Mouse (Mus musculus) hindlimb bud, embryonic 11.5 days (tissue): ENCODE measurements around the gene Dmxl2.

Source experiments
- DNase-seq: peaks from one replicate; pipeline ENCODE4 v3.0.0-alpha.2; 2012; ENCODE audit warnings: low read depth, low spot score; ENCODE audit errors: extremely low spot score

Gene Dmxl2

DNA sequence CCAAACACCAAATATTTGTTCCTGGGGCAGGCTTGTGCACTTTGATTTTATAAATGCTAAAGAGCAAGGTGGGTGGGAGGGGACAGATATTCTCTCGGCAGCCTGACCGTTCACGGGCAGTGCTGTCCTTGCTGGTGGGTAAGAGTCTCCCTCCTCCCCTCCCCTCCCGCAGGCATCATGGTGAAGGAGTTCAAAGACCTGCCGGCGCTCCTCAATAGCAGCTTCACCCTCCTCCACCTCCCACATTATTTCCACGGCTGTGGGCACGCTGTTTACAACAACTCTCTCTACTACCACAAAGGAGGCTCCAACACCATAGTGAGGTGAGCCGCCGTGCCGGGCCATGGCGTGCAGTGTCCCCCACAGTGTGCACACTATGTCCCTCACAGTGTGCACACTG lies 165.8 kb downstream of the Dmxl2 start:
- DNase-seq, result no peak

DNA sequence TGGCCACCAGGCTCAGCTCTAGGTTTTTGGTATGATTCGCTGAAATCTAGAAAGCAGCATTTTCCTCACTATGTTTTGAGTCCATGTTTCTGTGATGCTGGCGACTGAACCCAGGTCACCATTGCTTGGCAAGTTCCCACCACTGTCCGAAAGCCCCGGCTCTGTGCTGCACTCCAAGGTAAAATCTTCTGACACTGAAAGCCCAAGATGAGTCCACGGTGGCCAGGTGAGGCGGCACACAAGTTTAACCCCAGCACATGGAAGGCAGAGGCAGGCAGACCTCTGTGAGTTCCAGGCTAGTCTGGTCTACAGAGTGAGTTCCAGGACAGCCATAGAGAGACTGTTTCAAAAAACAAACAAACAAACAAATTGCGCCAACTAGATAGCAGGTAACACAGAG lies 172.2 kb downstream of the Dmxl2 start:
- DNase-seq, result no peak

DNA sequence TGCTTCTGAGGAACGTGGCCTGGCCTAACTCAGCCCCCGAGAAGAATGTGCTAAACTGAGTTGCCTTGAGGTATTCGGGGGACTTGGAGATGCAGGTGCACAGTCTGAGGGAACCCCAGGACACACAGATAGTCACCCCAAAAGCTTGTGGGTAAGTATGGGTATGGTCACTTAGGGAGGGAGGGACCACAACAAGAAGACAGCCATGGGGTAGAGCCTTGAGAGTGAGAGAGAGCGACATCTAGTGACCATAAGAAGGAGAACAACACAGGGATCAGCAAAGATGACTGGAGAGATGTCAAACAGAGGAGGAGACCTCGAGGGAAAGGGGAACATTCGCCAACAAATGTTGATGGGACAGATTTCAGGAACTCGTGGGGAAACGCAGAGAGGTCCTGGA lies 178.0 kb downstream of the Dmxl2 start:
- no peak for DNase-seq

DNA sequence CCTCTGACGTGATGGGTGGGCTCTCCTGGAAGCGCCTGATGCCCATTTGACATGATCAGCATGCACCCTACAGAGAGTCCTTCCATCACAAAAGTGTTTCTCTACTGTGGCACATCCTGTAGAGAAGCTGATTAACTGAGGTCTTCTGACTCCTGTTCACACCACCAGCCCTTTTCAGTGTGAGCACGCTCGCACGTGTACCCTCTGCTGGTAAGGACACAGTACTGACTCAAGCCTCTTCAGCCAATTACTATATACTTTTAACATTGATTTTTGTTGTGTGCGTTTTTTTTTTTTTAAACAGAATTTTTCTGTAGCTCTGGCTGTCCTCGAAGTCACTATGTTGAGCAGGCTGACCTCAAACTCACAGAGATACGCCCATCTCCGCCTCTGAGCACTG lies 185.1 kb downstream of the Dmxl2 start:
- no peak for DNase-seq
